Mouse (Mus musculus) limb, embryonic 13.5 days (tissue): ENCODE measurements around the gene Atp6v0a4. TPM values are rescaled to one million over a fixed set of nuclear protein-coding genes. Genes with fewer than 3 reads are reported as not detected.

Source experiments
- ATAC-seq: fragments of 200-750 bp; cut with Nextera tagmentation; 2 replicates; pipeline ENCODE4 v1.8.0; 2017; ENCODE audit warnings: low read depth, moderate number of reproducible peaks, moderate TSS enrichment; ENCODE audit not compliant: low FRiP score
- H3K27ac ChIP-seq: fragments of 300-500 bp; sonication (generic); 2 replicates; pipeline ENCODE4 v1.5.1; 2015; ENCODE audit warnings: inconsistent platforms, mild to moderate bottlenecking, moderate library complexity
- H3K27me3 ChIP-seq: fragments of 300-500 bp; sonication (generic); 2 replicates; pipeline ENCODE4 v1.6.1; 2015; ENCODE audit warnings: mild to moderate bottlenecking, inconsistent platforms
- H3K36me3 ChIP-seq: fragments of 300-500 bp; sonication (generic); 2 replicates; pipeline ENCODE4 v1.6.1; 2015; ENCODE audit warnings: inconsistent platforms, mild to moderate bottlenecking, moderate library complexity
- H3K4me1 ChIP-seq: fragments of 300-500 bp; sonication (generic); 2 replicates; pipeline ENCODE4 v1.6.1; 2015; ENCODE audit warnings: inconsistent platforms
- H3K4me2 ChIP-seq: fragments of 300-500 bp; sonication (generic); replicated peaks from 2 replicates; pipeline ENCODE4 v1.6.1; 2015; ENCODE audit warnings: inconsistent platforms, mild to moderate bottlenecking, moderate library complexity
- H3K4me3 ChIP-seq: fragments of 300-500 bp; sonication (generic); 2 replicates; pipeline ENCODE4 v1.5.1; 2015; ENCODE audit warnings: moderate library complexity, mild to moderate bottlenecking, inconsistent platforms
- H3K9ac ChIP-seq: fragments of 300-500 bp; sonication (generic); 2 replicates; pipeline ENCODE4 v1.6.1; 2015; ENCODE audit warnings: mild to moderate bottlenecking, inconsistent platforms
- H3K9me3 ChIP-seq: fragments of 300-500 bp; sonication (generic); 2 replicates; pipeline ENCODE4 v1.6.1; 2016; ENCODE audit warnings: inconsistent platforms
- WGBS: fragments of 180-500 bp; shearing (Covaris S2); methylation state at CpG from one replicate; pipeline ENCODE4 v1.1.7; 2015; 5-methylcytosine and 5-hydroxymethylcytosine counted together
- polyA plus RNA-seq: library from polyadenylated mRNA; unstranded; fragments of >200 nt; fragmentation: Nextera tagmentation; extraction: Ambion mirVana; gene quantifications from 2 replicates; pipeline ENCODE4 v1.2.1, GENCODE M21; 2015

Atp6v0a4 gene
- polyA plus RNA-seq, 1 experiment from 2014 or later: 0.78 TPM

DNA sequence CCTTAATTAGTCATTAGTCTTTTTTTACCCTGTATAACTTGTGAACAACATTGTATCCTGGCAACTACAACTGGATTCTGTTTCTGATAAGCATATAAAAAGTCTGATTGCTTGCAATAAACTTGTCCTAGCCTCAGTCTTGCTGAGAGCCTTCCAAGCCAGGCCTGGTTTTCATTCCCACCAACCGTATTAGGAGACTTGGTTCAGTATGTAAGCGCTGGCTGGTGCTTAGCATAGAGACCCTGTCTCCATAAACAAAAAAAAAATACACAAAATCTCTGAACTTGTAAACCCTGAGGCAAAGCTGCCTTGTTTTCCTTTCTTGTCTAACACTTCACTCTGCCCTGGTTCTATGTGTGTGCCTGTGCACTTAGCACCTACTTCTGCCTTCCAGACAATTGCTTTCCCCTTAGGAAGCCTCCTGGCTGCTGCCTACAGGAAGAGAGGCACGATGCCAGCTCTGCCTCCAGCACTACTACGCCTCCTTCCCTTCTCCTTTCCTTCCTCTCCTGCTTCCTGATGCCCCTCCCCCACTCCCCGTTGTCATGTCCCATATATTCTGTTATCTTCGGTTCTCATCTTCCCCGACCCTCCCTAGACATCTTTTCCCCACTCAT lies 92.4 kb downstream of the Atp6v0a4 start:
- Histone ChIP-seq H3K27me3 (no peaks in the 10 kb centered on the region), H3K36me3 (no peaks in the 10 kb centered on the region), H3K4me2 (0 out of 2 replicates have a peak overlapping the region, but pooled peaks have one; percentile 19), H3K4me1 (peaks cover 24% of the 10 kb centered on the region), H3K9ac (no peak overlapping the region), H3K4me3 (no peak overlapping the region), H3K9me3 (no peaks in the 10 kb centered on the region), H3K27ac (peak overlapping the region; percentile 49; the same call in 1 of the 2 replicates)
- ATAC-seq: no peak
- WGBS: 34% methylated on average over 7 of the region's 7 CpGs

DNA sequence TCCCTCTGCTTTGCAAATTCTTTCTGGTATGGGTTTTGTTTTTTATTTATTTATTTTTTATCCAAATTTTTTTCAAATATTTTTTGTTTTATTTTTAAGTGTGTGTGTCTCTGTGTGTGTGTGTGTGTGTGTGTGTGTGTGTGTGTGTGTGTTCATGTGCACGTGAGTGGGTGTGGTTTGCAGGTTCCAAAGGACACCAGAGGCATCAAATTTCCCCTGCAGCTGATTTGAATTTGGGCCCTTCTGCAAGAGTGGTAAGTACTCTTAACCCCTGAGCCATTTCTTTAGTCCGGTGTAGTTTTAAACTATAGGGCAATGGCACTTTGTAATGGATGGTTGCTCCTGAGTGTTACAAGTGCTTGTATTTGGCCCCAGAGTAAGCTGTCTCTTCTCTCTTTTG lies 96.2 kb downstream of the Atp6v0a4 start:
- no peak for ATAC-seq
- Histone ChIP-seq H3K4me1 (peaks cover 19% of the 10 kb centered on the region), H3K4me2 (no peak overlapping the region), H3K9ac (no peak overlapping the region), H3K9me3 (no peaks in the 10 kb centered on the region), H3K27ac (no peak overlapping the region), H3K27me3 (no peaks in the 10 kb centered on the region), H3K4me3 (no peak overlapping the region), H3K36me3 (no peaks in the 10 kb centered on the region)
- WGBS: 18% methylated on average over 2 of the region's 2 CpGs

DNA sequence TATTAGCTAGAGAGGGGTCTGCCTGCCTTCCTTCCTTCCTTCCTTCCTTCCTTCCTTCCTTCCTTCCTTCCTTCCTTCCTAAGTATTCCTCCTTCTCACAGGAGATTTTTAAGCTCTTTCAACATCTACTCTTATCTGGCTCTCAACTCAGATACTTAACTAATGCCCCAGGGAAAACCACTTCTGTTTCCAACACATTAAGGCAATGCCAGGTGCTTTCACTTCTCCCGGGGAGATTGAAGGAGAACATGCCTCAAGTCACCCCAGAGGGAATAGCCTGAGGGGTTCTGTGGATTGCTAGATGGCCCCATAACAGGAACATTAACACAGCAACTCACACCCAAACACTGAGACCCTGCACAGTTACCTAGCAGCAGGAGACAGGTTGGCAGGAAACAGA lies 96.6 kb downstream of the Atp6v0a4 start:
- H3K36me3 ChIP-seq: no peaks in the 10 kb centered on the region
- H3K9me3 ChIP-seq: no peaks in the 10 kb centered on the region
- no peaks in the 10 kb centered on the region for H3K27me3 ChIP-seq
- H3K4me2 ChIP-seq: no peak overlapping the region
- H3K4me1 ChIP-seq: peaks cover 16% of the 10 kb centered on the region
- WGBS: 13% methylated on average over 1 of the region's 1 CpGs
- no peak overlapping the region for H3K4me3 ChIP-seq
- no peak for ATAC-seq
- H3K27ac ChIP-seq: no peak overlapping the region
- no peak overlapping the region for H3K9ac ChIP-seq

DNA sequence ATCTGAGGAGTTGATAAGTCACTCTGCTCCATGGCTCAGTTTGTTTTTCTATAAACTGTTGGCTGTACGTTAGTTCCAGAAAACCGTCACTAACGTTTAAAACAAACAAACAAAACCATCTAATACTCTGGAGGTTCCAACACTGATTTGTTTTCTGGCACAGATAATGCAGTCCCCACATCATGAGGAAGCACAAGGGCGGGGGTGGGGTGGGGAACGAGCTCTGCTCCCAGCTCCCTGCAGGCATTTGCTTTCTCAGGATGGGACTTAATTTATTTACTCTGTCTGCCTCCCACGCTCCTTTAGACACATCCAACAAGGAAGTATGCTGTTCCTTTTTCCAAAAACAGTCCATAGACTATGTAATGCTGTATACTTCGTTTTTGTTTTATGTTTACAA lies 101.1 kb downstream of the Atp6v0a4 start:
- no peak overlapping the region for H3K4me3 ChIP-seq
- no peaks in the 10 kb centered on the region for H3K9me3 ChIP-seq
- no peak overlapping the region for H3K4me2 ChIP-seq
- 51% methylated on average over 7 of the region's 7 CpGs for WGBS
- no peaks in the 10 kb centered on the region for H3K27me3 ChIP-seq
- H3K27ac ChIP-seq: no peak overlapping the region
- H3K9ac ChIP-seq: no peak overlapping the region
- ATAC-seq: no peak
- no peaks in the 10 kb centered on the region for H3K4me1 ChIP-seq
- H3K36me3 ChIP-seq: no peaks in the 10 kb centered on the region

DNA sequence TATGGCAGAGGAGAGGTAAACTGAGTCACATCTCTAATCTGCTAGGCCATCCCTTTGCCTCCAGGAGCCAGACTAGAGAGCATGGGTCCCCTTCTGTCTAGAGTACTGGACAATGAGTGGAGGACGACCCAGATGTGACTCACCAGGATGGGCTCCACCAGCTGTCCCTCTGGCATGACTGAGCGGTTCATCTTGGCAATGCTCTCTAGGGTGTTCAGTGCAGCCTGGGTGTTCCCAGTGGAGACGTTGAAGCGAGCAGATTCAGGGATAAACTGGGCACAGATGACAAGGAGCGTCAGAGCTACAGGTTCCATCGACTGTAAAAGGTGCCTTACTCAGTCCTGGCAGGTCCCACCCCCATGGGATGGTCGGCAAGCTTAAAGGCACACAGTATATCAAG lies 103.0 kb downstream of the Atp6v0a4 start:
- Histone ChIP-seq H3K36me3 (no peaks in the 10 kb centered on the region), H3K4me2 (no peak overlapping the region), H3K27ac (no peak overlapping the region), H3K4me3 (no peak overlapping the region), H3K4me1 (no peaks in the 10 kb centered on the region), H3K9me3 (no peaks in the 10 kb centered on the region), H3K27me3 (no peaks in the 10 kb centered on the region), H3K9ac (no peak overlapping the region)
- no peak for ATAC-seq
- 81% methylated on average over 7 of the region's 7 CpGs for WGBS

DNA sequence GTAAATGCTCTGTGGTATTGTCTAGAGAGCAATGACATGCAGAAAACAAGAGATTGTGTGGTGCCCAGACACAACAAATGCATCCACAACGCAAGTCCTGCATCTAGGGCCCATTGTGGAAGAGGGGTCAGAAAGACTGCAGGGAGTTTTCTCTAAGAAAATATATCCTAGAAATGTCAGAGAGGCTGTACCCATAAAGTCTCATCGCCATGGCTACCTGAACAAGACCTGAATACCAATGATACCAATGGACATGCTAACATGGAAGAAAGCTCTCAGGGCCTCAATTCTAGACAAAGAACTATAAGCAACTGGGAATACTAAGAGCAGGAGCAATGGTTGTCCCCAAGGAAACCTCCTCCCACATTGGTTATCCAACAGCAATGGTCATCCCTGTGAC lies 111.6 kb downstream of the Atp6v0a4 start:
- no peaks in the 10 kb centered on the region for H3K36me3 ChIP-seq
- H3K9me3 ChIP-seq: no peaks in the 10 kb centered on the region
- H3K27ac ChIP-seq: no peak overlapping the region
- no peaks in the 10 kb centered on the region for H3K27me3 ChIP-seq
- H3K4me1 ChIP-seq: no peaks in the 10 kb centered on the region
- no peak for ATAC-seq
- no peak overlapping the region for H3K9ac ChIP-seq
- H3K4me3 ChIP-seq: no peak overlapping the region
- no peak overlapping the region for H3K4me2 ChIP-seq
- 92% methylated on average over 2 of the region's 2 CpGs for WGBS

DNA sequence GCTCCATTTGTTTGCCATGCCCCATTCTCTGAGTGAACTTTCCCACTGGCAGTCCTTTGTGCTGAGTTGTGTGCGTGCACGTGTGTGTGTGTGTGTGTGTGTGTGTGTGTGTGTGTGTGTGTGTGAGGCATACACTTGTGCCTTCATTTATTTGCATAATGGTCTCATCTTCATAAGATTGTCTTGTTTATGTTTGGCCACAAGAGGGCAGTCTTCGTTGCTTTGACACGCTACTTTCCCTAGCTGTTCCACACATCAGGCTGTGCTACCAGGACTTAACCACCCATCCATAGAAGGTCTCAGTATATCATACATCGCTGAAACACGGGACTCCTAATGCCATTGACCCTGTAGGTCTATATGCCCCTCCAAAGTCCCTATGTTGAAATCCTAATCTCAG lies 116.9 kb downstream of the Atp6v0a4 start:
- 11% methylated on average over 6 of the region's 6 CpGs for WGBS
- Histone ChIP-seq H3K27ac (no peak overlapping the region), H3K4me2 (no peak overlapping the region), H3K9ac (no peak overlapping the region), H3K4me1 (no peaks in the 10 kb centered on the region), H3K36me3 (no peaks in the 10 kb centered on the region), H3K4me3 (no peak overlapping the region), H3K9me3 (no peaks in the 10 kb centered on the region), H3K27me3 (no peaks in the 10 kb centered on the region)
- no peak for ATAC-seq

Other genes with a start within 250 kb of the Atp6v0a4 start
- gene Svopl, start 77.6 kb downstream of the Atp6v0a4 start, polyA plus RNA-seq: 3.1 and 3.2 TPM in 2 replicates
- gene Tmem213, start 15.3 kb downstream of the Atp6v0a4 start, polyA plus RNA-seq: 0.33 and 0.65 TPM in 2 replicates
- 8.1 and 8.2 TPM in 2 replicates for gene D630045J12Rik, start 129.4 kb upstream of the Atp6v0a4 start, polyA plus RNA-seq
- gene Zc3hav1l, start 174.7 kb upstream of the Atp6v0a4 start, polyA plus RNA-seq: 13.9 and 15.0 TPM in 2 replicates
- 2.9 and 3.3 TPM in 2 replicates for gene Zc3hav1, start 230.0 kb upstream of the Atp6v0a4 start, polyA plus RNA-seq